Mouse (Mus musculus): ENCODE results near the gene Large1. TPM values are rescaled to one million over a fixed set of nuclear protein-coding genes. Genes with fewer than 3 reads are reported as not detected.

Gene Large1
- polyA plus RNA-seq, 1 experiment from 2014 or later, result 2.8 TPM

GRCm38 (mm10) chr8:73310036-73310435 lies 43.3 kb downstream of the Large1 start:
- no peak overlapping the region for H3K4me3 ChIP-seq (ENCODE audit: low read depth, low read length)
- 0 out of 2 replicates have a peak, but pooled peaks cover 9% of the 10 kb centered on the region for H3K4me1 ChIP-seq (replicated peaks; ENCODE audit: control insufficient read depth, insufficient read depth, low read length)
- H3K27me3 ChIP-seq (replicated peaks; ENCODE audit: control insufficient read depth, insufficient read depth, low read length), result no peaks in the 10 kb centered on the region
- no peaks in the 10 kb centered on the region for H3K9me3 ChIP-seq (ENCODE audit: control insufficient read depth)
- H3K9ac ChIP-seq (ENCODE audit: low read depth, low read length), result no peak overlapping the region
- ATAC-seq, result no peak
- H3K36me3 ChIP-seq (ENCODE audit: control insufficient read depth, insufficient read depth), result no peaks in the 10 kb centered on the region
- H3K27ac ChIP-seq (ENCODE audit: low read depth, low read length), result no peak overlapping the region
- no peak for TF ChIP-seq CTCF (IDR thresholded peaks at IDR 0.05; ENCODE audit: low read depth)
- no peak overlapping the region for H3K4me2 ChIP-seq (replicated peaks; ENCODE audit: low read depth)

GRCm38 (mm10) chr8:73303907-73304306 lies 49.4 kb downstream of the Large1 start:
- WGBS, result 65% methylated on average over 4 of the region's 4 CpGs

DNA sequence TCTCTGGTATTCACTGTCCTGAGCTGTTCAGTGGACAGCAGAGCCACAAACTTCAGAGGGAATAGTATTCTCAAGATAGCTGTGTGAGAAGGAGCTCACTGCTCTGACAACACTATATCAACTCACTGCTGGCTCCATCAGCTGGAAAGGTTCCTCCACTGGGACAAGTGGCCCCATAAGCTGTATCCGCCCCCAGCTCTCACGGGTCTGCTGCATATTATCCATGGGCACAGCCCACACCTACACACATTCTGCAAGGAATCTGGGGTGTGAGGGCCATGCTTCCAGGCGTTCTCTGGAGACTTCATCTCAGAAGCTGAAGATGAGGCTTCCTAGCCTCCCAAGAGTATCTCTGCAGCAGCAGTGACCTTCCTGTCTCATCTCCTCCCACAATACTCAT lies 50.4 kb downstream of the Large1 start:
- Histone ChIP-seq H3K4me3 (ENCODE audit: low read depth, low read length) (no peak overlapping the region), H3K27me3 (replicated peaks; ENCODE audit: control insufficient read depth, insufficient read depth, low read length) (no peaks in the 10 kb centered on the region), H3K9ac (ENCODE audit: low read depth, low read length) (no peak overlapping the region), H3K4me2 (replicated peaks; ENCODE audit: low read depth) (no peak overlapping the region), H3K36me3 (ENCODE audit: control insufficient read depth, insufficient read depth) (no peaks in the 10 kb centered on the region), H3K4me1 (replicated peaks; ENCODE audit: control insufficient read depth, insufficient read depth, low read length) (no peaks in the 10 kb centered on the region), H3K27ac (ENCODE audit: low read depth, low read length) (no peak overlapping the region), H3K9me3 (ENCODE audit: control insufficient read depth) (no peaks in the 10 kb centered on the region)
- 78% methylated on average over 3 of the region's 3 CpGs for WGBS
- no peak for ATAC-seq
- no peak for TF ChIP-seq CTCF (IDR thresholded peaks at IDR 0.05; ENCODE audit: low read depth)

More at GRCm38 (mm10) chr8:73303907-73304306, 49.4 kb downstream of the Large1 start:
- Histone ChIP-seq H3K9ac (ENCODE audit: low read depth, low read length) (no peak overlapping the region), H3K4me2 (replicated peaks; ENCODE audit: low read depth) (no peak overlapping the region), H3K27me3 (replicated peaks; ENCODE audit: control insufficient read depth, insufficient read depth, low read length) (no peaks in the 10 kb centered on the region), H3K4me1 (replicated peaks; ENCODE audit: control insufficient read depth, insufficient read depth, low read length) (no peaks in the 10 kb centered on the region), H3K4me3 (ENCODE audit: low read depth, low read length) (no peak overlapping the region), H3K36me3 (ENCODE audit: control insufficient read depth, insufficient read depth) (no peaks in the 10 kb centered on the region), H3K27ac (ENCODE audit: low read depth, low read length) (no peak overlapping the region), H3K9me3 (ENCODE audit: control insufficient read depth) (no peaks in the 10 kb centered on the region)
- TF ChIP-seq CTCF (IDR thresholded peaks at IDR 0.05; ENCODE audit: low read depth), result no peak
- no peak for ATAC-seq

DNA sequence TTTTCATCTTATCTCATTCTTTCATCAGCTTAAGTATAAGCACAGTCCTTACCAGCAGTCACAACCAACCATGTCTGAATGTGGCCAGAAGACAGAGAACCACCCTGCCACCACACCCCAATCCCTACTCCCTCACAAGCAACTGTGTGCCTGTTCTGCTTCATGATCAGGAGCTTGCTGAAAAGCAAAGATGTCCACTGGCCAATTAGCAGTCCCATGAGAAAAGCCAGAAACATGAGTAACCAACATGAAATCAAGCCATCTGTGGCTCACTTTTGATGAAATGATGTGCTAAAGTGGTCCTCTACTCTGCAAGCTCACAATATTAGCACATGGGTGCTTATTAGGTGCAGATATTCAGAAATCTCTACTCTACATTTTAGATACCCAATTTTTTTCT lies 57.8 kb downstream of the Large1 start:
- Histone ChIP-seq H3K27me3 (replicated peaks; ENCODE audit: control insufficient read depth, insufficient read depth, low read length) (no peaks in the 10 kb centered on the region), H3K9me3 (ENCODE audit: control insufficient read depth) (no peaks in the 10 kb centered on the region), H3K4me2 (replicated peaks; ENCODE audit: low read depth) (no peak overlapping the region), H3K4me1 (replicated peaks; ENCODE audit: control insufficient read depth, insufficient read depth, low read length) (no peaks in the 10 kb centered on the region), H3K9ac (ENCODE audit: low read depth, low read length) (no peak overlapping the region), H3K27ac (ENCODE audit: low read depth, low read length) (no peak overlapping the region), H3K36me3 (ENCODE audit: control insufficient read depth, insufficient read depth) (no peaks in the 10 kb centered on the region), H3K4me3 (ENCODE audit: low read depth, low read length) (no peak overlapping the region)
- no peak for TF ChIP-seq CTCF (IDR thresholded peaks at IDR 0.05; ENCODE audit: low read depth)
- ATAC-seq, result no peak

- no peaks in the 10 kb centered on the region for H3K9me3 ChIP-seq (ENCODE audit: control insufficient read depth)
- no peak overlapping the region for H3K27ac ChIP-seq (ENCODE audit: low read depth, low read length)
- no peaks in the 10 kb centered on the region for H3K27me3 ChIP-seq (replicated peaks; ENCODE audit: control insufficient read depth, insufficient read depth, low read length)
- H3K4me2 ChIP-seq (replicated peaks; ENCODE audit: low read depth), result no peak overlapping the region
- no peak overlapping the region for H3K4me3 ChIP-seq (ENCODE audit: low read depth, low read length)
- no peaks in the 10 kb centered on the region for H3K36me3 ChIP-seq (ENCODE audit: control insufficient read depth, insufficient read depth)
- 79% methylated on average over 2 of the region's 2 CpGs for WGBS
- no peak overlapping the region for H3K9ac ChIP-seq (ENCODE audit: low read depth, low read length)
- TF ChIP-seq CTCF (IDR thresholded peaks at IDR 0.05; ENCODE audit: low read depth), result no peak
- no peaks in the 10 kb centered on the region for H3K4me1 ChIP-seq (replicated peaks; ENCODE audit: control insufficient read depth, insufficient read depth, low read length)
- ATAC-seq, result no peak
Measured at GRCm38 (mm10) chr8:73293655-73294054, 59.7 kb downstream of the Large1 start.

GRCm38 (mm10) chr8:73291630-73292029 lies 61.7 kb downstream of the Large1 start:
- H3K9me3 ChIP-seq (ENCODE audit: control insufficient read depth), result no peaks in the 10 kb centered on the region
- H3K36me3 ChIP-seq (ENCODE audit: control insufficient read depth, insufficient read depth), result no peaks in the 10 kb centered on the region
- H3K4me1 ChIP-seq (replicated peaks; ENCODE audit: control insufficient read depth, insufficient read depth, low read length), result no peaks in the 10 kb centered on the region
- H3K9ac ChIP-seq (ENCODE audit: low read depth, low read length), result no peak overlapping the region
- no peak for ATAC-seq
- 86% methylated on average over 2 of the region's 2 CpGs for whole genome bisulfite sequencing
- no peak overlapping the region for H3K4me2 ChIP-seq (replicated peaks; ENCODE audit: low read depth)
- TF ChIP-seq CTCF (IDR thresholded peaks at IDR 0.05; ENCODE audit: low read depth), result no peak
- H3K27ac ChIP-seq (ENCODE audit: low read depth, low read length), result no peak overlapping the region
- H3K27me3 ChIP-seq (replicated peaks; ENCODE audit: control insufficient read depth, insufficient read depth, low read length), result no peaks in the 10 kb centered on the region
- H3K4me3 ChIP-seq (ENCODE audit: low read depth, low read length), result no peak overlapping the region

DNA sequence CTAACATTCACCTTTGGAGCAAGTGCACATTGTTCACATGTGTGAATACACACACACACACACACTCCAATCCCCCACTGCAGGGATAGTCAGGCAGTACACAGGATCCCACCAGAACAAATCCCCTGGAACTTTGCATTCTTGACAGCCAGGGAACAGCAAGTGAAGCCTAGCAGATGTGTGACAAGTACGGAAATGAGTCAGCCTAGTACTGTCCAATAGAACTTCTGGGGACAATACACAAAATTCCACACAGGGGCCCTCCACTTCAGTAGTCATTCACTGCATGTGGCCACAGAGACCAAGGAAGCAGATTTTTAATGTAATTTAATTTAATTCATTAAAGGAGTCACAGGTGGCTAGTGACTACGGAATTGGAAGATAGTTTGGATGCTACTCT lies 62.7 kb downstream of the Large1 start:
- Histone ChIP-seq H3K4me1 (replicated peaks; ENCODE audit: control insufficient read depth, insufficient read depth, low read length) (no peaks in the 10 kb centered on the region), H3K27me3 (replicated peaks; ENCODE audit: control insufficient read depth, insufficient read depth, low read length) (no peaks in the 10 kb centered on the region), H3K9ac (ENCODE audit: low read depth, low read length) (no peak overlapping the region), H3K36me3 (ENCODE audit: control insufficient read depth, insufficient read depth) (no peaks in the 10 kb centered on the region), H3K9me3 (ENCODE audit: control insufficient read depth) (no peaks in the 10 kb centered on the region), H3K4me2 (replicated peaks; ENCODE audit: low read depth) (no peak overlapping the region), H3K27ac (ENCODE audit: low read depth, low read length) (no peak overlapping the region), H3K4me3 (ENCODE audit: low read depth, low read length) (no peak overlapping the region)
- no peak for TF ChIP-seq CTCF (IDR thresholded peaks at IDR 0.05; ENCODE audit: low read depth)
- no peak for ATAC-seq
- WGBS, result 78% methylated on average over 2 of the region's 2 CpGs

Measured in intestine, postnatal 0 days (tissue).